Mouse (Mus musculus) testis, adult 2 months (tissue): ENCODE data around the gene Pfkl. TPM values are rescaled to one million over a fixed set of nuclear protein-coding genes. Genes with fewer than 3 reads are reported as not detected.
A peak's percentile ranks its signal among the peaks of the same experiment; 100 is the strongest.
"Not testable (repeated sequence)": the region's sequence is repeated elsewhere in the genome, so short reads cannot be mapped to it uniquely, and the experiment has no call there.

Experiments
- H3K27ac ChIP-seq: fragments of 200-500 bp; 2 replicates; pipeline ENCODE4 v1.5.1; 2012; ENCODE audit warnings: low read depth, low read length; ENCODE audit not compliant: control insufficient read depth, insufficient read depth
- H3K27me3 ChIP-seq: fragments of 200-500 bp; 2 replicates; pipeline ENCODE4 v1.6.1; 2012; ENCODE audit warnings: mild to moderate bottlenecking, low read length, moderate library complexity; ENCODE audit not compliant: control insufficient read depth, insufficient read depth
- H3K36me3 ChIP-seq: fragments of 200-500 bp; 2 replicates; pipeline ENCODE4 v1.6.1; 2012; ENCODE audit warnings: mild to moderate bottlenecking, low read length; ENCODE audit not compliant: control insufficient read depth, insufficient read depth
- H3K4me1 ChIP-seq: fragments of 200-500 bp; 2 replicates; pipeline ENCODE4 v1.6.1; 2012; ENCODE audit warnings: low read length; ENCODE audit not compliant: control insufficient read depth, insufficient read depth
- H3K4me3 ChIP-seq: fragments of 200-500 bp; 2 replicates; pipeline ENCODE4 v1.5.1; 2012; ENCODE audit warnings: low read depth, mild to moderate bottlenecking, low read length, moderate library complexity, mixed read lengths; ENCODE audit not compliant: control insufficient read depth
- CTCF ChIP-seq: fragments of 200-500 bp; IDR thresholded peaks from 2 replicates; pipeline ENCODE4 v1.5.1; 2012; ENCODE audit warnings: low read depth, mild to moderate bottlenecking, inconsistent platforms, low read length, moderate library complexity; ENCODE audit not compliant: control insufficient read depth, insufficient read depth, insufficient replicate concordance
- POLR2A ChIP-seq: fragments of 200-500 bp; IDR thresholded peaks from 2 replicates; pipeline ENCODE4 v1.6.1; 2012; ENCODE audit warnings: low read depth, mild to moderate bottlenecking, inconsistent platforms, low read length, moderate library complexity; ENCODE audit not compliant: control insufficient read depth
- polyA plus RNA-seq: library from polyadenylated mRNA; depleted of rRNA; stranded (reverse); fragments of >200 nt; gene quantifications from 2 replicates; pipeline ENCODE4 v1.2.3, GENCODE M21; 2012

The Pfkl gene
- polyA plus RNA-seq, 1 experiment = 16.3 TPM

- TF ChIP-seq CTCF (no peak), POLR2A (no peak)
- H3K27ac ChIP-seq = no peak overlapping the region
- H3K4me3 ChIP-seq = no peak overlapping the region
- no peaks in the 10 kb centered on the region for H3K36me3 ChIP-seq
- peaks cover 4% of the 10 kb centered on the region for H3K4me1 ChIP-seq
- no peaks in the 10 kb centered on the region for H3K27me3 ChIP-seq
Measured at GRCm38 (mm10) chr10:78019291-78019690, 9.4 kb upstream of the Pfkl start.

DNA sequence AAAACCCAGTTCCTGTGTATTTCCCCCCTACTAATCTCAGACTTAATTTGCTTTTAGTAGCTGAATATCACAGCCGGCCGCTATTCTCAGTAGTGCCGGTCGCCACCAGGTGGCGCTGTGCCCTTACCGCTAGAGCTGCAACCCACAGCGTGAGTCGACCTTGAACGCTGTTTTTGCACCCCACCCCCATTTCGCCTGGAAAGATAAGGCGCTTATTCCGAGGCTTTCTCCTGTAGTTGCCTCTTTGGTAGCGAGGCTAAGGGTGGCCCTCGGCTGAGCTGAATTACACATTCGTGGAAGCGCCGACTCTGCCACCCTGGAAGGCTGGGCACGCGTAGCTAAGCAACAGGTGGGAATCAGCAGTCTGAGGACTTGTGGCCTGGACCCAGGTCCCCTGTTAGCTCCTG lies 8.9 kb upstream of the Pfkl start:
- no peaks in the 10 kb centered on the region for H3K27me3 ChIP-seq
- H3K4me3 ChIP-seq = peak overlapping the region; percentile 71
- H3K4me1 ChIP-seq = peaks cover 4% of the 10 kb centered on the region
- no peak overlapping the region for H3K27ac ChIP-seq
- no peaks in the 10 kb centered on the region for H3K36me3 ChIP-seq
- peak; percentile 98 for TF ChIP-seq CTCF
- no peak for TF ChIP-seq POLR2A

DNA sequence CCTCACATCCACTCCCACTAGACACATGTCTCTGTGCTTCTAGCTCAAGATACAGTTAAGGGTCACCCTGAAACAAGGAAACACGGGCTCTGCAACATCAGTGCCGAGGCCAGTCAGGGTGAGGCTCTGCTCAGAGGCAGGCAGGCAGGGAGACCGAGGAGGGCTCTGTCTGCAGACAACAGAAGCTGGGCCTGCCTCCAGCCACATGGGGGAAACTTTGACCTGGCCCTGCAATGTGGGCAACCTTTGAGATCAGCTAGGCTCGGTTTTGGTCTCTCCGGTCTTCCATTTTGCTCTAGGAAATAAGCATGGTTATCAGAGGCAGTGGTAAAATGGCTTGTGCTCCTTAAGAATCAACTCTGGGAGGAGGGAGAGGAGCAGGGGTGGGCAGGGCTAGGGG lies 6.5 kb upstream of the Pfkl start:
- peak overlapping the region; percentile 7; the same call in 1 of the 2 replicates for H3K27ac ChIP-seq
- no peaks in the 10 kb centered on the region for H3K27me3 ChIP-seq
- no peaks in the 10 kb centered on the region for H3K36me3 ChIP-seq
- H3K4me1 ChIP-seq = peaks cover 9% of the 10 kb centered on the region
- no peak overlapping the region for H3K4me3 ChIP-seq
- TF ChIP-seq CTCF (no peak), POLR2A (no peak)

DNA sequence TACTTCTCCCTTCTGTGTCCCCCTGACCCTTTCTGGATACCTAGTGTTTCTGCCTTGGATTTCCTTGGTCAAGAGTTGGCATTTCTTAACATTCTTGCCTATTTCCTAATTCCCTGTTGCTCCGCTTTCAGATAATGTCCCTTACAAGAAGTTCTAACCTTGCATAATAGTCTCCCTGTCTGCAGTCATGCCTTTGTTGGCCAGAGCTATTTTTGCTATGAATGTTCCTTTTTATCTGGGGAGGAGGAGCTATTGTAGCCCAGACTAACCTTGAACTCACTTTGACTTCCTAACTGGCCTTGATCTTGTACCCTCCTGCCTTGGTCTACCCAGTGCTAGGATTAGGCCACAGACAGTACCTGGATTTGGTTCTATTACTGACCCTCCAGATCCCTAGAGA lies 5.6 kb upstream of the Pfkl start:
- no peak for TF ChIP-seq POLR2A
- no peak for TF ChIP-seq CTCF
- Histone ChIP-seq H3K4me1 (peaks cover 9% of the 10 kb centered on the region), H3K27me3 (no peaks in the 10 kb centered on the region), H3K27ac (peak overlapping the region; percentile 66), H3K4me3 (no peak overlapping the region), H3K36me3 (no peaks in the 10 kb centered on the region)

GRCm38 (mm10) chr10:78012661-78013495 lies 3.0 kb upstream of the Pfkl start:
- Histone ChIP-seq H3K27ac (no peak overlapping the region), H3K4me3 (no peak overlapping the region), H3K4me1 (peaks cover 15% of the 10 kb centered on the region), H3K36me3 (no peaks in the 10 kb centered on the region), H3K27me3 (no peaks in the 10 kb centered on the region)
- TF ChIP-seq CTCF (no peak), POLR2A (no peak)

GRCm38 (mm10) chr10:78011116-78011515 lies 1.2 kb upstream of the Pfkl start:
- H3K4me1 ChIP-seq = peaks cover 15% of the 10 kb centered on the region
- H3K27me3 ChIP-seq, H3K4me3 ChIP-seq, H3K36me3 ChIP-seq, H3K27ac ChIP-seq: not testable (repeated sequence)

DNA sequence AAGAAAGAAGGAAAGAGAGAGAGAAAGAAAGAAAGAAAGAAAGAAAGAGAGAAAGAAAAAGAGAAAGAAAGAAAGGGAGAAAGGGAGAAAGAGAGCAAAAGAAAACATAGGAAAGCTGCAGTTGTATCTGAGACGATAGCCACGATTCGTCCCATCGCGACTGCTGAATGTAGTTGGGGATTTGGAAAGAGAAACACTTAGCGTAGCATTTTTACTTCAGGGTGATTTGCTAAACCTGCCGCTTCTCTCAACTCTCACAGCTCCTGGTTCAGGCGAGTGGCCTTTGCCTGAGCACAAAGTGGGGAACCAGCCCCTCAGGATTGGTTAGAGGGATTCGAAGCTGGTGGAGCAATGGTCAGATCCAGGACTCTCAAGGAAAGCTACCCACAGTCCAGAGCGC lies 452 bp upstream of the Pfkl start:
- TF ChIP-seq POLR2A (no peak), CTCF (no peak)
- Histone ChIP-seq H3K36me3 (no peaks in the 10 kb centered on the region), H3K4me3 (no peak overlapping the region), H3K27me3 (no peaks in the 10 kb centered on the region), H3K27ac (no peak overlapping the region), H3K4me1 (peaks cover 15% of the 10 kb centered on the region)
